Mouse (Mus musculus) intestine, embryonic 15.5 days (tissue): ENCODE results near the gene Lrrc49. TPM values are rescaled to one million over a fixed set of nuclear protein-coding genes. Genes with fewer than 3 reads are reported as not detected.

Source experiments
- ATAC-seq: fragments of 200-750 bp; cut with Nextera tagmentation; 2 replicates; pipeline ENCODE4 v1.8.0; 2017; ENCODE audit warnings: moderate TSS enrichment, moderate library complexity
- H3K27ac ChIP-seq: fragments of 300-500 bp; sonication (generic); 2 replicates; pipeline ENCODE4 v1.5.1; 2015; ENCODE audit warnings: mild to moderate bottlenecking, inconsistent platforms
- H3K27me3 ChIP-seq: fragments of 300-500 bp; sonication (generic); replicated peaks from 2 replicates; pipeline ENCODE4 v1.6.1; 2015; ENCODE audit warnings: inconsistent platforms
- H3K36me3 ChIP-seq: fragments of 300-500 bp; sonication (generic); 2 replicates; pipeline ENCODE4 v1.6.1; 2015; ENCODE audit warnings: inconsistent platforms
- H3K4me1 ChIP-seq: fragments of 300-500 bp; sonication (generic); replicated peaks from 2 replicates; pipeline ENCODE4 v1.6.1; 2015; ENCODE audit warnings: inconsistent platforms
- H3K4me2 ChIP-seq: fragments of 300-500 bp; sonication (generic); replicated peaks from 2 replicates; pipeline ENCODE4 v1.6.1; 2015; ENCODE audit warnings: mild to moderate bottlenecking, inconsistent platforms
- H3K4me3 ChIP-seq: fragments of 300-500 bp; sonication (generic); replicated peaks from 2 replicates; pipeline ENCODE4 v1.5.1; 2015; ENCODE audit warnings: inconsistent platforms
- H3K9ac ChIP-seq: fragments of 300-500 bp; sonication (generic); 2 replicates; pipeline ENCODE4 v1.6.1; 2015; ENCODE audit warnings: inconsistent platforms
- H3K9me3 ChIP-seq: fragments of 300-500 bp; sonication (generic); 2 replicates; pipeline ENCODE4 v1.6.1; 2016; ENCODE audit warnings: inconsistent platforms
- WGBS: fragments of 180-500 bp; shearing (Covaris S2); methylation state at CpG from one replicate; pipeline ENCODE4 v1.1.7; 2015; 5-methylcytosine and 5-hydroxymethylcytosine counted together
- polyA plus RNA-seq: library from polyadenylated mRNA; unstranded; fragments of >200 nt; fragmentation: Nextera tagmentation; extraction: Ambion mirVana; gene quantifications from 2 replicates; pipeline ENCODE4 v1.2.1, GENCODE M21; 2015

Lrrc49 gene
- polyA plus RNA-seq, 1 experiment from 2014 or later, result 14.7 TPM

GRCm38 (mm10) chr9:60588914-60589313, 99.0 kb downstream of the Lrrc49 start:
- no peak for ATAC-seq
- WGBS, result 82% methylated on average over 10 of the region's 10 CpGs
- Histone ChIP-seq H3K4me1 (no peaks in the 10 kb centered on the region), H3K9me3 (no peaks in the 10 kb centered on the region), H3K4me3 (no peak overlapping the region), H3K27me3 (no peaks in the 10 kb centered on the region), H3K27ac (no peak overlapping the region), H3K36me3 (no peaks in the 10 kb centered on the region), H3K4me2 (no peak overlapping the region), H3K9ac (no peak overlapping the region)

GRCm38 (mm10) chr9:60586920-60587319, 101.0 kb downstream of the Lrrc49 start:
- no peak overlapping the region for H3K9ac ChIP-seq
- H3K9me3 ChIP-seq, result no peaks in the 10 kb centered on the region
- no peaks in the 10 kb centered on the region for H3K36me3 ChIP-seq
- WGBS, result 74% methylated on average over 3 of the region's 3 CpGs
- H3K27ac ChIP-seq, result no peak overlapping the region
- no peak for ATAC-seq
- no peak overlapping the region for H3K4me2 ChIP-seq
- H3K27me3 ChIP-seq, result no peaks in the 10 kb centered on the region
- no peak overlapping the region for H3K4me3 ChIP-seq
- no peaks in the 10 kb centered on the region for H3K4me1 ChIP-seq

GRCm38 (mm10) chr9:60585206-60585605, 102.8 kb downstream of the Lrrc49 start:
- no peak for ATAC-seq
- Histone ChIP-seq H3K36me3 (no peaks in the 10 kb centered on the region), H3K4me1 (no peaks in the 10 kb centered on the region), H3K9ac (no peak overlapping the region), H3K4me2 (no peak overlapping the region), H3K9me3 (no peaks in the 10 kb centered on the region), H3K27me3 (no peaks in the 10 kb centered on the region), H3K27ac (no peak overlapping the region), H3K4me3 (no peak overlapping the region)
- WGBS, result 91% methylated on average over 5 of the region's 5 CpGs

- 69% methylated on average over 7 of the region's 7 CpGs for WGBS
- H3K4me3 ChIP-seq, result no peak overlapping the region
Measured at GRCm38 (mm10) chr9:60582553-60582952, 105.4 kb downstream of the Lrrc49 start.

DNA sequence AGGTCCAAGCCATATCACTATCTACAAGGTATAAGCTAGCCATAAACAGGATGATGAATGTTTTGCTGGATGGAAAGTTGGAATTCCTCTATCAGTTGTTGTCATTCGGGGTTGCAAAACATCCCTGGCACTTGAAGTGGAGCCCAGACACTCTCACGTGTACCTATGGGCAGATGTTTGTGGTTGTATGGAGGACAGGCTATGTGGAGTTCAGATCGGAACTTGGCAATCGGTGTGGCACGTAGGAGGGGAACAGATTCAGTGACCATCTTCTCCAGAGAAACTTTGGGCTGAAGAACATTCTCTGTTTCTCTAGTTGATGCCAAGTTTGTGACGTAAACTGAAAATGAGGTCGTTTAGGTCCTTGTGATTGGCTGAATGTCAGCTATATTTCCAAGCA, 114.9 kb downstream of the Lrrc49 start:
- Histone ChIP-seq H3K4me1 (no peaks in the 10 kb centered on the region), H3K27ac (no peak overlapping the region), H3K36me3 (no peaks in the 10 kb centered on the region), H3K9me3 (no peaks in the 10 kb centered on the region), H3K4me3 (no peak overlapping the region), H3K27me3 (no peaks in the 10 kb centered on the region), H3K4me2 (no peak overlapping the region), H3K9ac (no peak overlapping the region)
- no peak for ATAC-seq
- 81% methylated on average over 7 of the region's 7 CpGs for WGBS

More at GRCm38 (mm10) chr9:60582553-60582952, 105.4 kb downstream of the Lrrc49 start:
- Histone ChIP-seq H3K9me3 (no peaks in the 10 kb centered on the region), H3K4me2 (no peak overlapping the region), H3K27ac (no peak overlapping the region), H3K4me1 (no peaks in the 10 kb centered on the region), H3K36me3 (no peaks in the 10 kb centered on the region), H3K9ac (no peak overlapping the region), H3K27me3 (no peaks in the 10 kb centered on the region)
- no peak for ATAC-seq

- no peak overlapping the region for H3K4me2 ChIP-seq
- WGBS, result 88% methylated on average over 4 of the region's 4 CpGs
- no peaks in the 10 kb centered on the region for H3K9me3 ChIP-seq
Measured at GRCm38 (mm10) chr9:60571725-60572124, 116.2 kb downstream of the Lrrc49 start.

DNA sequence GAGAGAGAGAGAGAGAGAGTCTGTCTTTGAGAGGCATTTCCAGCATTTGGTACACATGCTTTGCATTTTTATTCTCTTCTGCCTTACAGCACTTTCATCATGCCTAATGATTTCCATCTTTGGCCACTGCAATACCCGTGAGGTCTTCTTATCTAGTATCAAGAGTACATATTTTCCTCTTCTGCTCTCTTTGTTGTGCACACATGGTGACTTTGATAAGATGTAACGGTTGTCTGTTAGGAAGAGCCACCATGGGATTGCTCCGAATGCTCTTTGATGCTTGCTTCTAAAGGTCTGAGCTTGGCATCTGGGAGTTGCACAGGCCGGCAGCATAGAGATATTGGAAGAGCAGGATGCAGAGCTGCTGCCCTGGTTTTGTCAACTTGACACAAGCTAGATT, 116.9 kb downstream of the Lrrc49 start:
- 77% methylated on average over 4 of the region's 4 CpGs for WGBS
- H3K4me1 ChIP-seq, result no peaks in the 10 kb centered on the region
- no peak overlapping the region for H3K4me2 ChIP-seq
- no peaks in the 10 kb centered on the region for H3K36me3 ChIP-seq
- no peak overlapping the region for H3K4me3 ChIP-seq
- H3K9ac ChIP-seq, result no peak overlapping the region
- no peak overlapping the region for H3K27ac ChIP-seq
- no peak for ATAC-seq
- H3K9me3 ChIP-seq, result no peaks in the 10 kb centered on the region
- H3K27me3 ChIP-seq, result no peaks in the 10 kb centered on the region

More at GRCm38 (mm10) chr9:60571725-60572124, 116.2 kb downstream of the Lrrc49 start:
- no peaks in the 10 kb centered on the region for H3K36me3 ChIP-seq
- H3K9ac ChIP-seq, result no peak overlapping the region
- no peaks in the 10 kb centered on the region for H3K27me3 ChIP-seq
- no peaks in the 10 kb centered on the region for H3K4me1 ChIP-seq
- ATAC-seq, result no peak
- H3K4me3 ChIP-seq, result no peak overlapping the region
- H3K27ac ChIP-seq, result no peak overlapping the region

- no peak overlapping the region for H3K9ac ChIP-seq
- H3K4me3 ChIP-seq, result no peak overlapping the region
- H3K27ac ChIP-seq, result no peak overlapping the region
- no peak overlapping the region for H3K4me2 ChIP-seq
- H3K36me3 ChIP-seq, result no peaks in the 10 kb centered on the region
- ATAC-seq, result no peak; the same call in 1 of the 2 replicates
- H3K9me3 ChIP-seq, result no peaks in the 10 kb centered on the region
- 43% methylated on average over 2 of the region's 2 CpGs for WGBS
- no peaks in the 10 kb centered on the region for H3K4me1 ChIP-seq
- no peaks in the 10 kb centered on the region for H3K27me3 ChIP-seq
Measured at GRCm38 (mm10) chr9:60569366-60569765, 118.6 kb downstream of the Lrrc49 start.

DNA sequence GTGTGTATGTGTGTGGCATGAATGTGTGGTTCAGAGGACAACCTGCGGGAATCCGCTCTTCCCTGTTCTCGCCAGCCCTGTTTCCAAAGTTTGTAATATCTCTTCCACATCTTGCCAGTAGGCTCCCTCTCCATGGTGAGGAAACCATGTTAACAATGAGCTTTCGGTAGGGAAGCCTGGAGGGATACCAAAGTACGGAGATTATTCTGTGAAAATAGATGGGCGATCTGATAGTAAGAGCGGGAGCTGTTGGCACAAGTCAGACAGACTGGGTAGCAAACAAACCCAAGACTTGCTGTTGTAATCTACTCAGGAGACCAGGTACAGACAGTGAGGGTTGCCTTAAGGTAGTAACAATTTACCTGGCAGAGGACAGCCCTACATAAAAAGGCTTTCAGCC, 124.1 kb downstream of the Lrrc49 start:
- Histone ChIP-seq H3K27ac (no peak overlapping the region), H3K4me3 (no peak overlapping the region), H3K4me1 (peaks cover 10% of the 10 kb centered on the region; the same call in 1 of the 2 replicates), H3K36me3 (no peaks in the 10 kb centered on the region), H3K4me2 (no peak overlapping the region), H3K27me3 (no peaks in the 10 kb centered on the region), H3K9me3 (no peaks in the 10 kb centered on the region), H3K9ac (no peak overlapping the region)
- 92% methylated on average over 7 of the region's 7 CpGs for WGBS
- no peak for ATAC-seq

- Histone ChIP-seq H3K9ac (no peak overlapping the region), H3K27ac (no peak overlapping the region), H3K36me3 (no peaks in the 10 kb centered on the region), H3K4me2 (peak overlapping the region; percentile 48), H3K4me1 (peaks cover 10% of the 10 kb centered on the region; the same call in 1 of the 2 replicates), H3K27me3 (no peaks in the 10 kb centered on the region), H3K4me3 (peak overlapping the region; percentile 16), H3K9me3 (no peaks in the 10 kb centered on the region)
- ATAC-seq, result peak; percentile 75
- 30% methylated on average over 20 of the region's 20 CpGs for WGBS
Measured at GRCm38 (mm10) chr9:60562443-60563371, 125.3 kb downstream of the Lrrc49 start.

- WGBS, result 48% methylated on average over 9 of the region's 9 CpGs
- H3K9me3 ChIP-seq, result no peaks in the 10 kb centered on the region
- H3K4me2 ChIP-seq, result 0 out of 2 replicates have a peak overlapping the region, but pooled peaks have one; percentile 48
- H3K4me3 ChIP-seq, result no peak overlapping the region
- H3K27ac ChIP-seq, result no peak overlapping the region
- H3K36me3 ChIP-seq, result no peaks in the 10 kb centered on the region
- peaks cover 10% of the 10 kb centered on the region; the same call in 1 of the 2 replicates for H3K4me1 ChIP-seq
- no peaks in the 10 kb centered on the region for H3K27me3 ChIP-seq
- H3K9ac ChIP-seq, result no peak overlapping the region
- no peak for ATAC-seq
Measured at GRCm38 (mm10) chr9:60561641-60562289, 126.2 kb downstream of the Lrrc49 start.

DNA sequence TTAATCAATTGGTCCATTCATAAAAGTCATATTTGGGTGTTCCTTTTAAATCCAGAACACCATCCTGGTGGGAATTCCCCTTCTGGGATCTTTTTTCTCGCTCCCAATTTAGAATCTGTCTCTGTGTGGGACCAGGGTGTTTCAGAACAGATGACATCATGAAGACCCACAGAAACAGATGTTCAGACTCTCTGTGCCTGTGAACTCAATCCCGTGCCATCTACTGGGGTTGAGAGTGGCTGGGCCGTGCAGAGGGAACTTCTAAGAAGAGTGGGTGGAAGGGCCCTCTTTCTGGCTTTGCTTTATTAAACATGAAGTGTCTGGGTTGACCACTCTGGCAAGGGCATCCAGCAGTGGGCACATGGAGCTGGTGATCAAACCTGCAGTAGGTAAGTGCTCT, 129.5 kb downstream of the Lrrc49 start:
- Histone ChIP-seq H3K4me2 (no peak overlapping the region), H3K4me3 (no peak overlapping the region), H3K27ac (no peak overlapping the region), H3K27me3 (no peaks in the 10 kb centered on the region), H3K9ac (no peak overlapping the region), H3K4me1 (peaks cover 10% of the 10 kb centered on the region; the same call in 1 of the 2 replicates), H3K36me3 (no peaks in the 10 kb centered on the region), H3K9me3 (no peaks in the 10 kb centered on the region)
- ATAC-seq, result no peak
- WGBS, result 69% methylated on average over 3 of the region's 3 CpGs
